Mouse (Mus musculus): ENCODE measurements at regions not wholly inside any gene's neighbourhood (a gene's known extent, or its start where the extent isn't known, plus 50 kb on each side); places are given as distances from the start of the nearest gene placed in this dataset.

GRCm38 (mm10) chr4:124228537-124228936 lies 310.7 kb upstream of the 4930535I16Rik start:
- no peaks in the 10 kb centered on the region for H3K36me3 ChIP-seq (replicated peaks in 1 of 2; ENCODE audit: control insufficient read depth in 1 of 2, insufficient read depth in 1 of 2, low read length in 1 of 2)
- no peak overlapping the region for H3K9ac ChIP-seq (ENCODE audit: insufficient read depth, low read depth)
- no peaks in the 10 kb centered on the region for H3K4me1 ChIP-seq (ENCODE audit: control insufficient read depth in 1 of 2, insufficient read depth in 2 of 2)
- H3K9me3 ChIP-seq (replicated peaks; ENCODE audit: low read length), result peaks cover 3% of the 10 kb centered on the region
- in situ Hi-C loops (cut with MboI; ENCODE audit: low pct_ligation_motif_present, low pct_unique_long_range_greater_than_20kb, low sequenced_read_pairs) (loop anchor here (10.0 kb wide), 1 partner anchor 446 kb away; no protein-coding TSS in a partner anchor), dilution Hi-C loops (cut with MboI; ENCODE audit: extremely low pct_ligation_motif_present, extremely low pct_unique_long_range_greater_than_20kb, low sequenced_read_pairs) (no loop called here)
- DNase-seq (ENCODE audit: extremely low read depth), result peak; percentile 52
- H3K27me3 ChIP-seq (replicated peaks), result peaks cover 82% of the 10 kb centered on the region
- peak; percentile 71 for TF ChIP-seq SMC3 (IDR thresholded peaks at IDR 0.05; ENCODE audit: low read depth, low read length)
- TF ChIP-seq CTCF (conservative IDR thresholded peaks at IDR 0.05 in 1 of 2, IDR thresholded peaks at IDR 0.05 in 1 of 2; ENCODE audit: low read depth in 2 of 2, low read length in 2 of 2), result peak; percentile 24 to 79; a peak in 3 of 4 replicates
- no peak for TF ChIP-seq POLR2AphosphoS2 (IDR thresholded peaks at IDR 0.05; ENCODE audit: low read depth, low read length)
- peak; percentile 72 for TF ChIP-seq RAD21 (IDR thresholded peaks at IDR 0.05; ENCODE audit: low read depth, low read length)
- H3K79me2 ChIP-seq (replicated peaks; ENCODE audit: control insufficient read depth, extremely low read depth, insufficient read depth, poor library complexity, severe bottlenecking), result no peaks in the 10 kb centered on the region
- no peak overlapping the region for H3K27ac ChIP-seq (ENCODE audit: insufficient read depth, low read depth)
- H3K4me2 ChIP-seq (ENCODE audit: insufficient read depth, low read depth, poor library complexity, severe bottlenecking), result no peak overlapping the region; the same call in 1 of the 2 replicates
- H3K4me3 ChIP-seq (replicated peaks in 1 of 3; ENCODE audit: low read depth in 2 of 3, low read length in 2 of 3, poor library complexity in 1 of 3), result no peak overlapping the region

GRCm38 (mm10) chr4:124223646-124224500 lies 306.1 kb upstream of the 4930535I16Rik start:
- Histone ChIP-seq H3K4me3 (replicated peaks in 1 of 3; ENCODE audit: low read depth in 2 of 3, low read length in 2 of 3, poor library complexity in 1 of 3) (no peak overlapping the region), H3K9me3 (replicated peaks; ENCODE audit: low read length) (no peaks in the 10 kb centered on the region), H3K9ac (ENCODE audit: insufficient read depth, low read depth) (no peak overlapping the region), H3K27ac (ENCODE audit: insufficient read depth, low read depth) (no peak overlapping the region), H3K79me2 (replicated peaks; ENCODE audit: control insufficient read depth, extremely low read depth, insufficient read depth, poor library complexity, severe bottlenecking) (no peaks in the 10 kb centered on the region), H3K27me3 (replicated peaks) (peaks cover 84% of the 10 kb centered on the region), H3K4me1 (ENCODE audit: control insufficient read depth in 1 of 2, insufficient read depth in 2 of 2) (no peaks in the 10 kb centered on the region), H3K4me2 (ENCODE audit: insufficient read depth, low read depth, poor library complexity, severe bottlenecking) (no peak overlapping the region), H3K36me3 (replicated peaks in 1 of 2; ENCODE audit: control insufficient read depth in 1 of 2, insufficient read depth in 1 of 2, low read length in 1 of 2) (no peaks in the 10 kb centered on the region)
- no peak for DNase-seq (ENCODE audit: extremely low read depth)
- TF ChIP-seq ELF1 (IDR thresholded peaks at IDR 0.05; ENCODE audit: low read depth, low read length) (no peak), ZKSCAN1 (IDR thresholded peaks at IDR 0.05; ENCODE audit: borderline replicate concordance, low read depth, low read length) (no peak), USF1 (IDR thresholded peaks at IDR 0.05; ENCODE audit: low read depth, low read length) (no peak), NRF1 (IDR thresholded peaks at IDR 0.05; ENCODE audit: low read depth, low read length) (no peak), SMC3 (IDR thresholded peaks at IDR 0.05; ENCODE audit: low read depth, low read length) (no peak), POLR2AphosphoS2 (IDR thresholded peaks at IDR 0.05; ENCODE audit: low read depth, low read length) (no peak)
- in situ Hi-C loops (cut with MboI; ENCODE audit: low pct_ligation_motif_present, low pct_unique_long_range_greater_than_20kb, low sequenced_read_pairs) (loop anchor here (10.0 kb wide), 1 partner anchor 451 kb away; no protein-coding TSS in a partner anchor), dilution Hi-C loops (cut with MboI; ENCODE audit: extremely low pct_ligation_motif_present, extremely low pct_unique_long_range_greater_than_20kb, low sequenced_read_pairs) (no loop called here)

- dilution Hi-C loops (cut with MboI; ENCODE audit: extremely low pct_ligation_motif_present, extremely low pct_unique_long_range_greater_than_20kb, low sequenced_read_pairs), result no loop called here
- Histone ChIP-seq H3K4me3 (replicated peaks in 1 of 3; ENCODE audit: low read depth in 2 of 3, low read length in 2 of 3, poor library complexity in 1 of 3) (no peak overlapping the region), H3K79me2 (replicated peaks; ENCODE audit: control insufficient read depth, extremely low read depth, insufficient read depth, poor library complexity, severe bottlenecking) (no peaks in the 10 kb centered on the region), H3K9ac (ENCODE audit: insufficient read depth, low read depth) (no peak overlapping the region), H3K27me3 (replicated peaks) (peaks cover 87% of the 10 kb centered on the region), H3K9me3 (replicated peaks; ENCODE audit: low read length) (no peaks in the 10 kb centered on the region), H3K4me2 (ENCODE audit: insufficient read depth, low read depth, poor library complexity, severe bottlenecking) (no peak overlapping the region), H3K4me1 (ENCODE audit: control insufficient read depth in 1 of 2, insufficient read depth in 2 of 2) (no peaks in the 10 kb centered on the region), H3K36me3 (replicated peaks in 1 of 2; ENCODE audit: control insufficient read depth in 1 of 2, insufficient read depth in 1 of 2, low read length in 1 of 2) (no peaks in the 10 kb centered on the region), H3K27ac (ENCODE audit: insufficient read depth, low read depth) (no peak overlapping the region)
- TF ChIP-seq NRF1 (IDR thresholded peaks at IDR 0.05; ENCODE audit: low read depth, low read length) (no peak), MAZ (IDR thresholded peaks at IDR 0.05; ENCODE audit: low read depth, low read length) (no peak), MAX (IDR thresholded peaks at IDR 0.05; ENCODE audit: low read length) (no peak), CTCF (conservative IDR thresholded peaks at IDR 0.05 in 1 of 2, IDR thresholded peaks at IDR 0.05 in 1 of 2; ENCODE audit: low read depth in 2 of 2, low read length in 2 of 2) (no peak), PAX5 (IDR thresholded peaks at IDR 0.05; ENCODE audit: low read length) (no peak), ZNF384 (IDR thresholded peaks at IDR 0.05; ENCODE audit: low read depth, low read length) (no peak), E2F4 (IDR thresholded peaks at IDR 0.05; ENCODE audit: insufficient replicate concordance, low read depth, low read length) (no peak), MYC (IDR thresholded peaks at IDR 0.05; ENCODE audit: low read depth, low read length) (no peak), BHLHE40 (IDR thresholded peaks at IDR 0.05; ENCODE audit: low read depth, low read length) (no peak), MEF2A (IDR thresholded peaks at IDR 0.05; ENCODE audit: borderline replicate concordance, low read depth, low read length) (no peak), POLR2A (IDR thresholded peaks at IDR 0.05; ENCODE audit: low read depth, low read length) (no peak), EP300 (IDR thresholded peaks at IDR 0.05; ENCODE audit: low read length) (no peak), GABPA (IDR thresholded peaks at IDR 0.05; ENCODE audit: insufficient replicate concordance, low read depth, low read length) (no peak), NELFE (IDR thresholded peaks at IDR 0.05; ENCODE audit: low read depth, low read length) (no peak), IRF4 (IDR thresholded peaks at IDR 0.05; ENCODE audit: low read depth, low read length) (no peak), MAFK (IDR thresholded peaks at IDR 0.05; ENCODE audit: insufficient replicate concordance, low read length) (no peak), RAD21 (IDR thresholded peaks at IDR 0.05; ENCODE audit: low read depth, low read length) (no peak), HCFC1 (IDR thresholded peaks at IDR 0.05; ENCODE audit: low read depth, low read length) (no peak), USF1 (IDR thresholded peaks at IDR 0.05; ENCODE audit: low read depth, low read length) (no peak), SMC3 (IDR thresholded peaks at IDR 0.05; ENCODE audit: low read depth, low read length) (no peak)
- in situ Hi-C loops (cut with MboI; ENCODE audit: low pct_ligation_motif_present, low pct_unique_long_range_greater_than_20kb, low sequenced_read_pairs), result loop anchor here (10.0 kb wide), 1 partner anchor 453 kb away; no protein-coding TSS in a partner anchor
- no peak for DNase-seq (ENCODE audit: extremely low read depth)
These were observed 303.9 kb upstream of the 4930535I16Rik start for GRCm38 (mm10) chr4:124221736-124222135.

Measured in CH12.LX (cell line).